Mouse (Mus musculus): ENCODE measurements around the gene Ryr2. TPM values are rescaled to one million over a fixed set of nuclear protein-coding genes. Genes with fewer than 3 reads are reported as not detected.
"Not testable (repeated sequence)": the region's sequence is repeated elsewhere in the genome, so short reads cannot be mapped to it uniquely, and the experiment has no call there.

The Ryr2 gene
- total and polyA plus RNA-seq, 2 experiments, result under 0.01 TPM; not detected in 1

DNA sequence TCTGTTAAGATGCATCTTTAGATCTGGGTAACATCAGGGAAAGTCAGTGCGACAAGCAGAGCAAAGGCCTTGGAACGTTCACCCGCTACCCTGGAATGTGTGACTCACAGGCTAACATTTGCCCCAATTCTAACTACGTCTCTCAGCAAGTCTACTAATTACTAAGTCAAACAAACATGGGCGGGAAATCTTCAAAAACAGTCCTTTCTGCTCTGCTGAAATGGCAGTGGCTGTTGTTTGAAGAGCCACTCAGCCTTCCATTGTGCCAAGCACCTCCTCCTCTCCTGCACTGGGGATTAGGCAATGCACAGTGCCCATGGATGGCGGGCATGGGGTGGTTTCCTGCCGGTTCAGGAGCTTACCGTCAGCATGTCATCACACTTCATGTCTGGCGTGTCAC, 540.3 kb downstream of the Ryr2 start:
- WGBS, result 49% methylated on average over 9 of the region's 9 CpGs
- H3K4me1 ChIP-seq (ENCODE audit: control insufficient read depth, insufficient read depth, low read length), result no peaks in the 10 kb centered on the region
- no peaks in the 10 kb centered on the region for H3K27me3 ChIP-seq (ENCODE audit: control insufficient read depth, insufficient read depth, low read length)
- TF ChIP-seq CTCF (IDR thresholded peaks at IDR 0.05; ENCODE audit: low read depth, low read length) (no peak), POLR2A (IDR thresholded peaks at IDR 0.05; ENCODE audit: extremely low read depth, insufficient read depth, low read length) (no peak)
- H3K36me3 ChIP-seq (ENCODE audit: control insufficient read depth, insufficient read depth, low read length), result no peaks in the 10 kb centered on the region
- H3K27ac ChIP-seq (replicated peaks; ENCODE audit: insufficient read depth, low read depth, low read length), result no peak overlapping the region
- H3K4me3 ChIP-seq (ENCODE audit: insufficient read depth, low read depth, low read length), result no peak overlapping the region
- H3K79me2 ChIP-seq (ENCODE audit: control insufficient read depth, insufficient read depth, low read length), result no peaks in the 10 kb centered on the region
- no peak overlapping the region for H3K9ac ChIP-seq (ENCODE audit: low read depth, low read length)
- DNase-seq (ENCODE audit: extremely low read depth, low read depth, low spot score), result no peak

GRCm38 (mm10) chr13:11563224-11564024, 543.3 kb downstream of the Ryr2 start:
- no peaks in the 10 kb centered on the region for H3K36me3 ChIP-seq (ENCODE audit: control insufficient read depth, insufficient read depth, low read length)
- H3K4me3 ChIP-seq (ENCODE audit: insufficient read depth, low read depth, low read length), result no peak overlapping the region
- H3K27me3 ChIP-seq (ENCODE audit: control insufficient read depth, insufficient read depth, low read length), result no peaks in the 10 kb centered on the region
- 36% methylated on average over 1 of the region's 1 CpGs for WGBS
- no peak overlapping the region for H3K27ac ChIP-seq (replicated peaks; ENCODE audit: insufficient read depth, low read depth, low read length)
- TF ChIP-seq POLR2A (IDR thresholded peaks at IDR 0.05; ENCODE audit: extremely low read depth, insufficient read depth, low read length), result no peak
- peak; percentile 34; the same call in 1 of the 2 replicates for TF ChIP-seq CTCF (IDR thresholded peaks at IDR 0.05; ENCODE audit: low read depth, low read length)
- H3K79me2 ChIP-seq (ENCODE audit: control insufficient read depth, insufficient read depth, low read length), result no peaks in the 10 kb centered on the region
- H3K4me1 ChIP-seq (ENCODE audit: control insufficient read depth, insufficient read depth, low read length), result no peaks in the 10 kb centered on the region
- peak; percentile 7 for DNase-seq (ENCODE audit: extremely low read depth, low read depth, low spot score)
- H3K9ac ChIP-seq (ENCODE audit: low read depth, low read length), result no peak overlapping the region

DNA sequence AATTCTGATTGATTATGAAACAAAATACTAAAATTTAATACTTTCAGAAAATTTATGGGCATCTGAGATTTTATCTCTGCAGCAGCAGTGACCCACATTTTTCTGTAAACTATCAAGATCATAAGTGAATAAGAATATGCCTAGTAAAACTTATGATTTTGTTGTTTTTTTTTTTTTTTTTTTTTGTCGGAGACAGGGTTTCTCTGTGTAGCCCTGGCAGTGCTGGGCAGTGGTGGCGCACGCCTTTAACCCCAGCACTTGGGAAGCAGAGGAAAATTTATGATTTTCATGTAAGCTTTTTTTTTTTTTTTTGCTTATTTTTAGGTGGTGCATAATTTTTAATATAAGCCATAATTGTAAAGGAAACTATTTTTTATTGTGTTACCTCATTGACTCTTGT, 557.1 kb downstream of the Ryr2 start:
- H3K27ac ChIP-seq (replicated peaks; ENCODE audit: insufficient read depth, low read depth, low read length), result no peak overlapping the region
- TF ChIP-seq POLR2A (IDR thresholded peaks at IDR 0.05; ENCODE audit: extremely low read depth, insufficient read depth, low read length), result no peak
- TF ChIP-seq CTCF (IDR thresholded peaks at IDR 0.05; ENCODE audit: low read depth, low read length), result no peak
- H3K4me3 ChIP-seq (ENCODE audit: insufficient read depth, low read depth, low read length), result no peak overlapping the region
- no peaks in the 10 kb centered on the region for H3K36me3 ChIP-seq (ENCODE audit: control insufficient read depth, insufficient read depth, low read length)
- no peaks in the 10 kb centered on the region for H3K79me2 ChIP-seq (ENCODE audit: control insufficient read depth, insufficient read depth, low read length)
- H3K27me3 ChIP-seq (ENCODE audit: control insufficient read depth, insufficient read depth, low read length), result no peaks in the 10 kb centered on the region
- WGBS, result 90% methylated on average over 3 of the region's 3 CpGs
- DNase-seq (ENCODE audit: extremely low read depth, low read depth, low spot score), result no peak
- H3K4me1 ChIP-seq (ENCODE audit: control insufficient read depth, insufficient read depth, low read length), result no peaks in the 10 kb centered on the region
- no peak overlapping the region for H3K9ac ChIP-seq (ENCODE audit: low read depth, low read length)

GRCm38 (mm10) chr13:11549136-11549535, 557.6 kb downstream of the Ryr2 start:
- H3K27ac ChIP-seq (replicated peaks; ENCODE audit: insufficient read depth, low read depth, low read length); H3K27me3 ChIP-seq (ENCODE audit: control insufficient read depth, insufficient read depth, low read length); H3K4me3 ChIP-seq (ENCODE audit: insufficient read depth, low read depth, low read length); H3K36me3 ChIP-seq (ENCODE audit: control insufficient read depth, insufficient read depth, low read length); H3K9ac ChIP-seq (ENCODE audit: low read depth, low read length); H3K4me1 ChIP-seq (ENCODE audit: control insufficient read depth, insufficient read depth, low read length); DNase-seq (ENCODE audit: extremely low read depth, low read depth, low spot score); H3K79me2 ChIP-seq (ENCODE audit: control insufficient read depth, insufficient read depth, low read length): not testable (repeated sequence)
- WGBS, result 54% methylated on average over 15 of the region's 15 CpGs

- WGBS, result 38% methylated on average over 7 of the region's 7 CpGs
- TF ChIP-seq CTCF (IDR thresholded peaks at IDR 0.05; ENCODE audit: low read depth, low read length), result no peak
- no peak for TF ChIP-seq POLR2A (IDR thresholded peaks at IDR 0.05; ENCODE audit: extremely low read depth, insufficient read depth, low read length)
- H3K9ac ChIP-seq (ENCODE audit: low read depth, low read length), result no peak overlapping the region
- H3K27me3 ChIP-seq (ENCODE audit: control insufficient read depth, insufficient read depth, low read length), result no peaks in the 10 kb centered on the region
- no peak overlapping the region for H3K4me3 ChIP-seq (ENCODE audit: insufficient read depth, low read depth, low read length)
- no peaks in the 10 kb centered on the region for H3K4me1 ChIP-seq (ENCODE audit: control insufficient read depth, insufficient read depth, low read length)
- H3K27ac ChIP-seq (replicated peaks; ENCODE audit: insufficient read depth, low read depth, low read length), result no peak overlapping the region
- DNase-seq (ENCODE audit: extremely low read depth, low read depth, low spot score), result no peak
- no peaks in the 10 kb centered on the region for H3K36me3 ChIP-seq (ENCODE audit: control insufficient read depth, insufficient read depth, low read length)
- H3K79me2 ChIP-seq (ENCODE audit: control insufficient read depth, insufficient read depth, low read length), result no peaks in the 10 kb centered on the region
These were observed 560.9 kb downstream of the Ryr2 start for GRCm38 (mm10) chr13:11545841-11546240.

- no peaks in the 10 kb centered on the region for H3K27me3 ChIP-seq (ENCODE audit: control insufficient read depth, insufficient read depth, low read length)
- TF ChIP-seq CTCF (IDR thresholded peaks at IDR 0.05; ENCODE audit: low read depth, low read length), result no peak
- TF ChIP-seq POLR2A (IDR thresholded peaks at IDR 0.05; ENCODE audit: extremely low read depth, insufficient read depth, low read length), result no peak
- H3K79me2 ChIP-seq (ENCODE audit: control insufficient read depth, insufficient read depth, low read length), result no peaks in the 10 kb centered on the region
- no peak overlapping the region for H3K4me3 ChIP-seq (ENCODE audit: insufficient read depth, low read depth, low read length)
- DNase-seq (ENCODE audit: extremely low read depth, low read depth, low spot score), result no peak
- no peak overlapping the region for H3K27ac ChIP-seq (replicated peaks; ENCODE audit: insufficient read depth, low read depth, low read length)
- no peaks in the 10 kb centered on the region for H3K36me3 ChIP-seq (ENCODE audit: control insufficient read depth, insufficient read depth, low read length)
- no peak overlapping the region for H3K9ac ChIP-seq (ENCODE audit: low read depth, low read length)
- WGBS, result 78% methylated on average over 3 of the region's 3 CpGs
- no peaks in the 10 kb centered on the region for H3K4me1 ChIP-seq (ENCODE audit: control insufficient read depth, insufficient read depth, low read length)
These were observed 564.2 kb downstream of the Ryr2 start for GRCm38 (mm10) chr13:11542546-11542945.
